Mouse (Mus musculus) cortical plate, adult 2 months (tissue): ENCODE data around the gene Bcl11a.
"Not testable (repeated sequence)": the region's sequence is repeated elsewhere in the genome, so short reads cannot be mapped to it uniquely, and the experiment has no call there.

Experiments used
- CTCF ChIP-seq: fragments of 200-500 bp; IDR thresholded peaks from 2 replicates; pipeline ENCODE4 v1.5.1; 2011; ENCODE audit warnings: mild to moderate bottlenecking, control low read depth, low read length; ENCODE audit not compliant: insufficient read depth; ENCODE audit errors: extremely low read depth
- POLR2A ChIP-seq: fragments of 200-500 bp; IDR thresholded peaks from 2 replicates; pipeline ENCODE4 v1.6.1; 2011; ENCODE audit warnings: mild to moderate bottlenecking, low read length, control low read depth; ENCODE audit not compliant: insufficient read depth; ENCODE audit errors: extremely low read depth

GRCm38 (mm10) chr11:24128880-24129279 is 51.0 kb downstream of the Bcl11a start:
- TF ChIP-seq CTCF, POLR2A: not testable (repeated sequence)
